Mouse (Mus musculus): ENCODE measurements at regions not wholly inside any gene's neighbourhood (a gene's known extent, or its start where the extent isn't known, plus 50 kb on each side); places are given as distances from the start of the nearest gene placed in this dataset.

DNA sequence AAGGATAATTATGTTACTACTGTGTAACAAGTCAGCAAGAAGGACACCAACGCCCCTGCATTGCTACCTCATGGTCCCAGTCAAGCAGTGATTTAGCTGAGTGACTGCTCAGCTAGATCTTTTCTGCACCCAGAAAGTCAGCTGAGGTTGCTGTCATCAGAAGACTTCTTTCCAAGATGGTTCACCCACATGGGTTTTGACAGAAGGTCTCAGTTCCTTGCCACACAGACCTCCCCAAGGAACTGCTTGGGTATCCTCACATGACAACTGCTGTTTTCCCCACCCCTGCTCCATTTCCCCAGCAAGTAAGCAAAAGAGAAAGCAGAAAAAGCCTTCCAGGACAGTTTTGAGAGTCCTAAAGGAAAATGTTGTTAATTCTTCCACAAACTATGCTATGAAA lies 163.9 kb downstream of the Tmem17 start:
- Histone ChIP-seq H3K27ac (ENCODE audit: low read depth) (no peak overlapping the region), H3K36me3 (replicated peaks; ENCODE audit: insufficient read depth, low read length) (no peaks in the 10 kb centered on the region), H3K4me3 (ENCODE audit: low read depth, low read length) (no peak overlapping the region), H3K9me3 (ENCODE audit: low read length) (no peaks in the 10 kb centered on the region), H3K27me3 (ENCODE audit: insufficient read depth, low read length) (no peaks in the 10 kb centered on the region), H3K4me2 (ENCODE audit: low read depth, low read length) (no peak overlapping the region), H3K4me1 (ENCODE audit: insufficient read depth) (peaks cover 3% of the 10 kb centered on the region; the same call in 1 of the 2 replicates), H3K9ac (replicated peaks) (no peak overlapping the region)
- DNase-seq, result no peak
- TF ChIP-seq CTCF (IDR thresholded peaks at IDR 0.05; ENCODE audit: low read depth), result no peak
- no peak for TF ChIP-seq EP300 (IDR thresholded peaks at IDR 0.05; ENCODE audit: low read depth)
- 67% methylated on average over 1 of the region's 1 CpGs for WGBS (ENCODE audit: insufficient replicate concordance)
- ATAC-seq, result no peak

DNA sequence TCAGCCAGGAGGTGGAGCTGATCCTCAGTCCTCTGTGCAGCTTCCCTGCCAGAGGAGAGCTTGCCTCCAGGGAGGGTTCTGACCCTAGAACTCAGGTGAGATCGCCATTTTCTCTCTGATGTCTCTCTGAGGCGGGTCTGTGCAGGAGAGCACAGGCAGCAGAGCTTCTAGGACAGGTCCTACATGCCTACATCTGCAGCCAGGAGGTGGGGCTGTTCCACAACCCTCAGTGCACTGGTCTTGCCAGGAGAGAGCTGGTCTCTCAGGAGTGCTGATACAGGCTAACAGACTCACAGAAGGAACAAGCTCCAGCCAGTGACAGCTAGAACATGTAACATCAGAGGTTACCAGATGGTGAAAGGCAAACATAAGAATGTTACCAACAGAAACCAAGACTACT lies 165.4 kb downstream of the Tmem17 start:
- WGBS (ENCODE audit: insufficient replicate concordance), result 24% methylated on average over 2 of the region's 2 CpGs
- no peak overlapping the region for H3K27ac ChIP-seq (ENCODE audit: low read depth)
- H3K27me3 ChIP-seq (ENCODE audit: insufficient read depth, low read length), result no peaks in the 10 kb centered on the region
- ATAC-seq, result peak; percentile 33; the same call in 1 of the 2 replicates
- DNase-seq, result peak; percentile 57
- no peaks in the 10 kb centered on the region for H3K36me3 ChIP-seq (replicated peaks; ENCODE audit: insufficient read depth, low read length)
- TF ChIP-seq EP300 (IDR thresholded peaks at IDR 0.05; ENCODE audit: low read depth) (no peak), CTCF (IDR thresholded peaks at IDR 0.05; ENCODE audit: low read depth) (peak; percentile 71)
- H3K4me2 ChIP-seq (ENCODE audit: low read depth, low read length), result no peak overlapping the region
- H3K9me3 ChIP-seq (ENCODE audit: low read length), result no peaks in the 10 kb centered on the region
- H3K9ac ChIP-seq (replicated peaks), result no peak overlapping the region
- H3K4me3 ChIP-seq (ENCODE audit: low read depth, low read length), result no peak overlapping the region
- peaks cover 3% of the 10 kb centered on the region; the same call in 1 of the 2 replicates for H3K4me1 ChIP-seq (ENCODE audit: insufficient read depth)

DNA sequence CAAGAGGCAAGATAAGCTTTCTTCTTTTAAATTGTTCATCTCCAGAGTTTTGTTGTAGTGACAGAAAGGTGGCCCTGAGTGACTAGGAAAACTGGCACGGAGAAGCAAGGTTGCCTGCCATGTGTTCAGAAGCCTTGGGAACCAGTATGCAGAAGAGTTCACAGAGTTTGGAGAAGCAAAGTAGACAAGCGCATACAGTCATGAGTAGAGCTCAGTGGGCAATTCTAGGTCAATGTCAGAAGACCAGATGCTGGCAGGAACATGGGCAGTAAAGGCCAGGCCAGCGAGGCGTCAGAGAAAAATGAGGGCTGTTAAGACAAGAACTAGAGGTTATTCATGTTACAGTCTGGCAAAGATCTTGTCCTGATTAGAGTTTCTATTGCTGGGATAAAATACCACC lies 172.7 kb downstream of the Tmem17 start:
- no peak overlapping the region for H3K9ac ChIP-seq (replicated peaks)
- H3K4me3 ChIP-seq (ENCODE audit: low read depth, low read length), result no peak overlapping the region
- H3K4me1 ChIP-seq (ENCODE audit: insufficient read depth), result no peaks in the 10 kb centered on the region
- no peaks in the 10 kb centered on the region for H3K36me3 ChIP-seq (replicated peaks; ENCODE audit: insufficient read depth, low read length)
- ATAC-seq (no peak), DNase-seq (no peak)
- H3K27ac ChIP-seq (ENCODE audit: low read depth), result no peak overlapping the region
- WGBS (ENCODE audit: insufficient replicate concordance), result 81% methylated on average over 4 of the region's 4 CpGs
- H3K9me3 ChIP-seq (ENCODE audit: low read length), result no peaks in the 10 kb centered on the region
- TF ChIP-seq CTCF (IDR thresholded peaks at IDR 0.05; ENCODE audit: low read depth) (no peak), EP300 (IDR thresholded peaks at IDR 0.05; ENCODE audit: low read depth) (no peak)
- H3K27me3 ChIP-seq (ENCODE audit: insufficient read depth, low read length), result no peaks in the 10 kb centered on the region
- H3K4me2 ChIP-seq (ENCODE audit: low read depth, low read length), result no peak overlapping the region

DNA sequence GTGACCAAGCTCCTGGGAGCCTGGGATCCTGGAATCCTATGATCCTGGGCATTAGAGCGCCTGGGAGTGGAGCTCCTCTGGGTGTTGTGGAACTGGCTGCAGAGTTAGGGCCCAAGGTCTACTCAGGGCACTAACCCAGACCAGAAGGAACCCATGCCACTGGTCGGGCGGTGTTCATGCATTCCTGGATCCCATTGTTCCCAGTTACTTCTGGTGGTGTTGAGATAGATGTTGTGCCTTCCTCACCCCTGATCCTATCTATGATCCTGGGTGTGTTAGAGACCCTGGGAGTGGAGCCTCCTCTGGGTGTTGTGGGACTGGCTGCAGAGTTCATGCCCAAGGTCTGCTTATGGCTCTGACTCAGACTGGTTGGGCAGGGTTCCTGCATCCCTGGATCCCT lies 169.9 kb downstream of the B3gnt2 start:
- no peak overlapping the region for H3K27ac ChIP-seq (ENCODE audit: low read depth)
- 0 out of 2 replicates have a peak, but pooled peaks cover 6% of the 10 kb centered on the region for H3K4me1 ChIP-seq (ENCODE audit: insufficient read depth)
- H3K9me3 ChIP-seq (ENCODE audit: low read length), result no peaks in the 10 kb centered on the region
- TF ChIP-seq EP300 (IDR thresholded peaks at IDR 0.05; ENCODE audit: low read depth) (no peak), CTCF (IDR thresholded peaks at IDR 0.05; ENCODE audit: low read depth) (no peak)
- H3K9ac ChIP-seq (replicated peaks), result no peak overlapping the region
- H3K4me3 ChIP-seq (ENCODE audit: low read depth, low read length), result no peak overlapping the region
- DNase-seq (no peak), ATAC-seq (no peak)
- no peaks in the 10 kb centered on the region for H3K27me3 ChIP-seq (ENCODE audit: insufficient read depth, low read length)
- H3K36me3 ChIP-seq (replicated peaks; ENCODE audit: insufficient read depth, low read length), result no peaks in the 10 kb centered on the region
- no peak overlapping the region for H3K4me2 ChIP-seq (ENCODE audit: low read depth, low read length)
- 81% methylated on average over 3 of the region's 3 CpGs for WGBS (ENCODE audit: insufficient replicate concordance)

DNA sequence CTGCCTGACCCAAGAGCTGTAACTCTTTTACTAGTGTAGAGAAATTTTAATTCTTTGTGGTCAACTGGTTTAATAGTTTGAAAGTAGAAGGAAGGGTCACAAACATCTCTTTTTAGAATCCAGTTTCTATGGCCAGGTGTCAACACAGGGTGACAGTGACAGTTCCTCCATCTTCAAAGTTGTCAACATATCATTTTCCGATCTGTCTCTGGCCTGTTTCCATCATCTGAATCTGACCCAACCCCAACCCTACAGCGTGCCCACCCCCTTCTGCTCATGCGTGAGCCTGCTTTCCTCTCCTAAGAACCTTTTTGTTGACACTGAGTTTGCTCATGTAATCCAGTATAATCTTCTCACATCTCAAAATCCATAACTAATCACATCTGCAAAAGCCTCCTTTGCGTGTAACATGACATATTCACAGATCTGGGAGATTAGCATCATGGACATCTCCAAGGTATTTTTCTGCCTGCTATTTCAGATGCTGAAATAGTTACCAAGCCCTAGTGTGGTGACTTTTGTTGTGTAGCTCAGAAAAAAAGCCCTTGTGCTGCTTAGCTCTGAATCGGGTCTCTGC lies 168.4 kb downstream of the B3gnt2 start:
- Histone ChIP-seq H3K4me1 (ENCODE audit: insufficient read depth) (0 out of 2 replicates have a peak, but pooled peaks cover 6% of the 10 kb centered on the region), H3K27ac (ENCODE audit: low read depth) (no peak overlapping the region), H3K9ac (replicated peaks) (no peak overlapping the region), H3K36me3 (replicated peaks; ENCODE audit: insufficient read depth, low read length) (no peaks in the 10 kb centered on the region), H3K27me3 (ENCODE audit: insufficient read depth, low read length) (no peaks in the 10 kb centered on the region), H3K4me2 (ENCODE audit: low read depth, low read length) (no peak overlapping the region), H3K4me3 (ENCODE audit: low read depth, low read length) (no peak overlapping the region), H3K9me3 (ENCODE audit: low read length) (no peaks in the 10 kb centered on the region)
- ATAC-seq (no peak), DNase-seq (no peak)
- 70% methylated on average over 5 of the region's 5 CpGs for WGBS (ENCODE audit: insufficient replicate concordance)
- TF ChIP-seq EP300 (IDR thresholded peaks at IDR 0.05; ENCODE audit: low read depth) (no peak), CTCF (IDR thresholded peaks at IDR 0.05; ENCODE audit: low read depth) (no peak)

DNA sequence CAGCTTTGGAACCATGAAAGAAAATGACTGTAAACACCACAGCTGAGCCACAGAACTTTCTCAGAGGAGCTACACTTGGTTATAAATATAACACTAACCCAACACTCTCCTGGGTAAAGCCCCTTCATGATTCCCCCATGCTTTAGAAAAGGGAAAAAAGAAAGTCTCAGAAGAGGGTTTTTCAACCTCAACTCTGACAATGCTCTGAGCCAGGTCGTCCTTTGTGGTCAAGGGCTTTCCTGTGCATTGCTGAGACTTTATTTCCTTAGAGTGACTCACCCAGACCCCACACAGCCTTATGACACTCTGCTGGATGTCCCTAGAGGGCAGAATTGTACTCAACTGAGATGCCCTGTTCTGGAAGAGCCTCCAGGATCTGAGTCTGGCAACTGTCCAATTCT lies 167.8 kb downstream of the B3gnt2 start:
- DNase-seq, result peak; percentile 17
- Histone ChIP-seq H3K4me1 (ENCODE audit: insufficient read depth) (0 out of 2 replicates have a peak, but pooled peaks cover 6% of the 10 kb centered on the region), H3K9me3 (ENCODE audit: low read length) (no peaks in the 10 kb centered on the region), H3K4me2 (ENCODE audit: low read depth, low read length) (no peak overlapping the region), H3K36me3 (replicated peaks; ENCODE audit: insufficient read depth, low read length) (no peaks in the 10 kb centered on the region), H3K4me3 (ENCODE audit: low read depth, low read length) (no peak overlapping the region), H3K27ac (ENCODE audit: low read depth) (no peak overlapping the region), H3K27me3 (ENCODE audit: insufficient read depth, low read length) (no peaks in the 10 kb centered on the region), H3K9ac (replicated peaks) (no peak overlapping the region)
- WGBS (ENCODE audit: insufficient replicate concordance), result 7% methylated on average over 1 of the region's 1 CpGs
- TF ChIP-seq EP300 (IDR thresholded peaks at IDR 0.05; ENCODE audit: low read depth) (no peak), CTCF (IDR thresholded peaks at IDR 0.05; ENCODE audit: low read depth) (peak; percentile 30; the same call in 1 of the 2 replicates)
- peak; percentile 38; the same call in 1 of the 2 replicates for ATAC-seq
